Mouse (Mus musculus): Measurements from ENCODE around the gene Gsdmc3.
"Not testable (repeated sequence)": the region's sequence is repeated elsewhere in the genome, so short reads cannot be mapped to it uniquely, and the experiment has no call there.

DNA sequence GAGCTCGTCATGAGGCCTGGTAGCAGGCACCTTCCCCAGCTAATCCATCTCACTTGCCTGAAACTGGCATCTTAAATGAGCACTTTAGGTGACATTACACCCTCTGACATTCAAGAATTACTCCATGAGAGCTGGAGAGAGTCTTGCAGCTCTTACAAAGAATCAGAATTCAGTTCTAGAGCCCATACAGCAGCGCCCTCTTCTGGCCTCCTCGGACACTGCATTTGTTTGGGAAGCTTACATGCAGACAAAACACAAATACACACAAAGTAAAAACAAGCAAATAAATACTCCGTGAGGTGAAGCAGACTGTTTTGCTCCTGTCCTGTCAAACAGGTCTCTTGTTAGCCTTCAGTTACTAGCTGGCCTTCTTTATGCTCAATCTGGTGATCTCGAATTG is 16.4 kb downstream of the Gsdmc3 start:
- TF ChIP-seq POLR2A (IDR thresholded peaks at IDR 0.05; ENCODE audit: extremely low read depth, insufficient read depth, low read length), result not testable (repeated sequence)
- TF ChIP-seq CTCF (IDR thresholded peaks at IDR 0.05; ENCODE audit: extremely low read depth, insufficient read depth, low read length), result peak; percentile 18; the same call in 1 of the 2 replicates

Measured in cortical plate, adult 2 months (tissue).